Mouse (Mus musculus): ENCODE measurements at regions not wholly inside any gene's neighbourhood (a gene's known extent, or its start where the extent isn't known, plus 50 kb on each side); places are given as distances from the start of the nearest gene placed in this dataset.

DNA sequence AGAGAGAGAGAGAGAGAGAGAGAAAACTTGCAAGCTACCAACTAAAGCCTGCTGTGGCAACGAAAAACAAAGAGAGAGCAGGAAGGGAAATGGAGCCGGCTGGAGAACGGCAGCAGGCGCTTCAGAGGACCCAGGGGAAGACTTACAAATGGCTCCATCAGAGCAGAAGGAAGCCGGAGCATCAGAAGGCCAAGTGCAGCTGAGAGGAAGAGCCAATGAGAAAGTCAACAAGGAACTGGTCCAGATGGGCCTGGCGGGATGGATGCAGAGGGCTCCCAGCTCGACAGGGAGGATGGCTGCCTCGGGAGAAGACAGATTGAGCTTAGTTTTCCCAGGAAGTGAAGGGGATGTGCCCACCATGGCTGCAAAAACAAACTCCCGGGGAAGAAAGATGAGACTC, 127.2 kb upstream of the Mgmt start:
- H3K27ac ChIP-seq (replicated peaks; ENCODE audit: low read depth, low read length): no peak overlapping the region
- H3K4me3 ChIP-seq (ENCODE audit: insufficient read depth, low read depth, low read length): no peak overlapping the region
- peaks cover 6% of the 10 kb centered on the region; the same call in 1 of the 2 replicates for H3K4me1 ChIP-seq (ENCODE audit: control insufficient read depth, insufficient read depth, insufficient read length, low read length)

DNA sequence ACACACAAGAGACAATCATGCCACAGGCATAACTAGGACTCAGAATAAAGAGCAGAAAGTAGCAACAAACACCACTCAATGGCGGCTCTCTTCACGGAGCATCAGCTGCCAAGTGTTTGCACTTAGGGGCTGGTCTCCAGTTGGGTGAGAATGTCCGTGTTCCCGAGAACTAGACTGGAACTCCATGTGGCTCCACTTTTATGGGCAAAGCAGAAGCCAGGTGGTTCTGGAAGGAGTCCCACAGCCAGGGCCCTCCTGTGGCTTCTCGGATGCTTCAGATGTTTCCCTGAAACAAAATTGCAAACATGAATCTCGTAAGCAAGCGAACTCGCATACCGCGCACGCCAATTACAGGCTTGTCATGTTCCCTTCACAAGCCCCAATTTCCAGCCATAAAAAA, 113.7 kb upstream of the Mgmt start:
- H3K27ac ChIP-seq (replicated peaks; ENCODE audit: low read depth, low read length): no peak overlapping the region
- no peak overlapping the region for H3K4me3 ChIP-seq (ENCODE audit: insufficient read depth, low read depth, low read length)

DNA sequence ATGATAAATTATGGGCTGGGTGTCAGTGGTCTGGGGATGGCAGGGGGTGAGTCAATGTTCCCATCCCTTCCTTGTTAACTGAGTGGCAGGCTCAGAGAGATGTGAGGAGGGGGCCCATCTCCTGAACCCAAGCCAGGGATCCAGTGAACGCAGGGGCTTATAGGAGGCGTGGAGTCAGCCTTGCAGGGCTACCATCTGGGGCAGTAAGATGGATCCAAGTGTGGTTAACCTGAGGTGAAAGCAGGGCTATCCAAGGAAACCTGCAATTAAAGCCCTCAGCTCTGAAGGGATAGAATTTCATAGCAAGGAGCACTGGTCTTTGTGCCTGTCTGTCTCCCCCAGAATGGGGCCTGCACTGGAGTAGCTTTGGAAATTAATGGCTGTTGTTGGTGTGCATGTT, 103.3 kb upstream of the Mgmt start:
- Histone ChIP-seq H3K4me1 (ENCODE audit: control insufficient read depth, insufficient read depth, insufficient read length, low read length) (no peaks in the 10 kb centered on the region), H3K4me3 (ENCODE audit: insufficient read depth, low read depth, low read length) (no peak overlapping the region), H3K27ac (replicated peaks; ENCODE audit: low read depth, low read length) (no peak overlapping the region)

More for the DNA sequence above, 113.7 kb upstream of the Mgmt start:
- no peaks in the 10 kb centered on the region for H3K4me1 ChIP-seq (ENCODE audit: control insufficient read depth, insufficient read depth, insufficient read length, low read length)

DNA sequence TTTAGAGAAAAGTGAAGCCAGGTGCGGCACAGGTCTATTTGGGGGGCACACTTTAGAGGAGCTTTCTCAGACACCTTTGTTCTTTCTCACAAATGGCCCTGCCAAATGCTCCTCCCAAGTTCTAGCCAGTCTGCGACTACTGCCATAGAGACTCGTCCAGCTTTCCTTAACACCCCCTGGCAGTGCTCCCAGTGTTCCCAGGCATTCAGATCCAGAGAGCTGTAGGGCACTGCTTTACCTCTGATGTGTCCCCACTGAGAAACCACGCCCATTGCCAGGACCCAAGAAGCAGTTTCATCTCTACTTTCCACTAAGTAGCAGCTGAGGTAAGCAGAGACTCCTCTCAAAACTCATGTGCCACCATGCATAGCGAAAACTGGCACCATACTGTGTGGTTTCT, 102.3 kb upstream of the Mgmt start:
- Histone ChIP-seq H3K27ac (replicated peaks; ENCODE audit: low read depth, low read length) (no peak overlapping the region), H3K4me1 (ENCODE audit: control insufficient read depth, insufficient read depth, insufficient read length, low read length) (no peaks in the 10 kb centered on the region), H3K4me3 (ENCODE audit: insufficient read depth, low read depth, low read length) (no peak overlapping the region)

DNA sequence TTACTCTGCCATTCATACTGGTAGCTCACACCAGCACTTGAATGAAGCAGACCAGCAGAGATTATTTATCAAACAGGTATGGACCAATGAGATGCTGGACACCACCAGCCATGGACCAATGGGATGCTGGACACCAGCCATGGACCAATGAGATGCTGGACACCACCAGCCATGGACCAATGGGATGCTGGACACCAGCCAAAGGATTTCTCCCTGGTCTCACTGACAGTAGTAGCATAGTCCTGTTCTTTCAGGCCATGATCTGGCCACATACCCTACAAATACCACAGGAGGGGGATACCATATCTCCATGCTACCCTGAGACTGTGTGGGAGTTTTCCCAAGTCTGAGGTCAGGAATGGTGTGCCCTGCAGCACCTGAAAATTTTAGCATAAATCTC, 98.0 kb upstream of the Mgmt start:
- Histone ChIP-seq H3K4me3 (ENCODE audit: insufficient read depth, low read depth, low read length) (no peak overlapping the region), H3K27ac (replicated peaks; ENCODE audit: low read depth, low read length) (no peak overlapping the region), H3K4me1 (ENCODE audit: control insufficient read depth, insufficient read depth, insufficient read length, low read length) (peaks cover 3% of the 10 kb centered on the region; the same call in 1 of the 2 replicates)

DNA sequence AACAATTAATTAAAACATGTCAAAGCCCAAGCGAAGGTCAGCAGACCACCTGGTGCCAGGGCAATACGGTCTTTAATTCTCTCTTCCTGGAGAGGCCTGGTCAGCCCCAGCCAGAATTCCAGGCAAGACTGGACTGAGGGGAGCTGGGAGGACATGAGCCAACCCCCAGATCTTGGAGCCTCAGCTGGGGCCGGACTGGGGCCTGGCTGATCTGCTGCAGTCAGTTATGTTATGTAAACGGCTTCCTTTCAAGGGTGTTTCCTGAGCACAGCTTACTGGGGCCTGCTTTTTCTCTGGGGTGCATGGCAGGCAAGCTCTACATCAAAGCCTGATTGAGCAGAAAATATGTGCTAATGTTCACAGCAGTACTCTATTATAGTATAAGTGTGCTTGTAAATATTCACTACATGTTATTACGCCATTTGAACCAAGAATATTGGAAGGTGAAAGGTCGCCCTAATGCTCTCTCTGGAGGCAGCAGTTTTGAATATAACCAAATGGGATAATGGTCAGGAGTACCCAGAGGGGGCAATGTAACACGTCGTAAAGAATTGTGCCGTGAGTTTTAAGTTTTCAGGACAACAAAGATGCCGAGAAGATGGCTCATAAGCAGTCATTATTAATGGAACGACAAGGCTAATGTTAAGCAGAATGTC, 96.5 kb upstream of the Mgmt start:
- Histone ChIP-seq H3K4me3 (ENCODE audit: insufficient read depth, low read depth, low read length) (no peak overlapping the region), H3K27ac (replicated peaks; ENCODE audit: low read depth, low read length) (no peak overlapping the region), H3K4me1 (ENCODE audit: control insufficient read depth, insufficient read depth, insufficient read length, low read length) (peaks cover 3% of the 10 kb centered on the region; the same call in 1 of the 2 replicates)

DNA sequence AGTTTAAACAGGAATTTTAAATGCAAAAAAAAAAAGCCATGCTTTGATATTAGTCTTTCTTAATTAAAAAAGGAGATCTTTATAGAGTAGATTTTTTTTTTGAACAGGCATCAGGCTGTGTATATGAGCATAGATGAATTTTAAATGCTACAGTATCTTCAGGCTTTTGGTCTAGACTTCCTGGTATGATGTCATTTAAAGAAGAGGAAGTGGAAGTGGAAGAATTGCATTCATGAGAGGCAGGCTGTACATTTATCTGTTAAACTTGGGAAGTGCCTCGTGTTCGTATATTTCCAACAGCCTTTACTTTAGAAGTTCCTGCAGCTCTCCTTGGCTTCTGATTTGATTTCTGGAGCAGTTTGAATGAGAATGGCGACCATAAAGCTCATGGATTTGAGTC, 95.8 kb upstream of the Mgmt start:
- Histone ChIP-seq H3K4me3 (ENCODE audit: insufficient read depth, low read depth, low read length) (no peak overlapping the region), H3K27ac (replicated peaks; ENCODE audit: low read depth, low read length) (no peak overlapping the region)

DNA sequence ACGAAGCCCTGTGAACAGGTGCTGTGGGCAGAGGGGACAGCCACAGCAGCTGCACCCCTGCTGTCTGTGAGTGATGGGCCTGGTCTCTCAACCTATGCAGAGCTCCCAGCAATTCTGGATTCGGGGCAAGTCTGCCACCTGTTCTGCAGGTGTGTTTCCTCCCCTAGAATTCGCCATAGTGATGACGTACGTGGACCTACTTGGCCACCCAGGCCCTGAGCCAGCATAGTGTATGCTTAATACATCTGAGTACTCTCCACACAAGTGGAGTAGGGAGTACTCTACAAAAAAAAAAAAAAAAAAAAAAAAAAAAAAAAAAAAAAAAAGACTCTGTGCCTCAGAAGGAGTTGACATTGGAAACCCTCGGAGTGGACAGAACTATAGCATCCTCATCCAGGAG, 87.3 kb upstream of the Mgmt start:
- Histone ChIP-seq H3K27ac (replicated peaks; ENCODE audit: low read depth, low read length) (no peak overlapping the region), H3K4me3 (ENCODE audit: insufficient read depth, low read depth, low read length) (no peak overlapping the region), H3K4me1 (ENCODE audit: control insufficient read depth, insufficient read depth, insufficient read length, low read length) (no peaks in the 10 kb centered on the region)

More for the DNA sequence above, 95.8 kb upstream of the Mgmt start:
- peaks cover 3% of the 10 kb centered on the region; the same call in 1 of the 2 replicates for H3K4me1 ChIP-seq (ENCODE audit: control insufficient read depth, insufficient read depth, insufficient read length, low read length)

DNA sequence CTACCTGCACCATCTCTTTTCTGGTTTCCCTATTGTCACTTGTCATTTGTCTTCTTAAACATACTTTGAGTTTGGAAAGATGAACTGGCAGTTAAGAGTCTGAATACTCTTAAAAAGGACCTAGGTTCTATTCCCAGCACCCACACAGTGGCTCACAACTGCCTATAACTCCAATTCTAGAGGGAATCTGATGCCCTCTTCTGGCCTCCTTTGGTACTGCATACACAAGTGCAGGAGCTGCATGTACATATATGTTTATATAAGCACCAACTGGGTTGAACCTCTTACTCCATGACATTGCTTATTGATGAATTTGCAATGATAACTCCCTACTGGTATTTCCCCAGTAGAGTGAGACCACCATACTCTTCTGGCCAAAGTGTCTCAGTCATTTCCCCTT, 86.4 kb upstream of the Mgmt start:
- no peak overlapping the region for H3K4me3 ChIP-seq (ENCODE audit: insufficient read depth, low read depth, low read length)
- no peak overlapping the region for H3K27ac ChIP-seq (replicated peaks; ENCODE audit: low read depth, low read length)
- no peaks in the 10 kb centered on the region; the same call in 1 of the 2 replicates for H3K4me1 ChIP-seq (ENCODE audit: control insufficient read depth, insufficient read depth, insufficient read length, low read length)

DNA sequence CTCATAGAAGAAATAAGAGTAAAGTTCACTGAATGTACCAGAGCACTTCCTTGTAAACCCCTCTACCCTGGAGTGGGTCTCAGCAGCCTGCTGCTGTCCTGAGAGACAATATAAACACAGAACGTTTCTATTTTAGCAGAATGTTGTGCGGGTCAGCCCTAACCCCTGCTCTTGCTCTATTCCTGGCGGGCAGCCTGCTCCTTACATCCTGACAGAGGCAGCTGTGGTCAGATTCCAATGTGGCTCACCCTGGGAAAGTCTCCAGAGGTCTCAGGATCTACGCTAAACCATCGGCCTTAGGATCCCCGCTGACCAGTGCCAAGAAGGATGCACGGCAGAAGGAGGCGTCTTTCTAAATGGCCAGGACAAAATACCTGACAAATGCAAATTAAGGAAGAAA, 84.8 kb upstream of the Mgmt start:
- Histone ChIP-seq H3K27ac (replicated peaks; ENCODE audit: low read depth, low read length) (no peak overlapping the region), H3K4me3 (ENCODE audit: insufficient read depth, low read depth, low read length) (no peak overlapping the region), H3K4me1 (ENCODE audit: control insufficient read depth, insufficient read depth, insufficient read length, low read length) (peaks cover 8% of the 10 kb centered on the region)

DNA sequence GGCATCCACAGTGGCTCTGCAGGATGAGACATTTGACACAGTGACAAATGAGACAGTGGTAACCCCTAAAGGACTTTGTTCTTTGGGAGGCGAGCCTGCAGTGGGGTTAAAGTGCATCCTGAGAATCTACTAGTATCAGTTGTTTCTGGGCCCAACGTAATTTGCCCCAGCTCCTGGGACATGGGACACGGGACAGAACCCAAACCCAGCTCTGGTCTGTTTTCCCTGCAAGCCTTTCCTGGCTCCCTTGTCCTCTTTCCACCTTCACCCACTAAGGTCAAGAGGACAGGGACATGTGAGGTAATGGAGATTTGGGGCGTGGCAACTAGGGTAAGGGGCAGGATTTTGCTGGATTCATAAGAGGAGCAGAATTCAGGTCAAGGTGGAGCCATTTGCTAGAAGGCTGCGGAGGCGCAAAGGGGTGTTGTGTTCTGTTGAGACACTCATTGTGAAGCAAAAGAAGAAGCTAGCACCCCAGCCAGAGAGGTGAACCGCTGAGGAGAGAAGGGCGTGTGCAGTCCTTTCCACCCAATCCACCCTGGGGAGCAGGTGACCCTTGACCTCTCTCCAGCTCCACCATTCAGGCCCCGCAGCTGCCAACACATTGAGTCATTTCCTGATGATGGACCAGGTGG, 80.6 kb upstream of the Mgmt start:
- Histone ChIP-seq H3K27ac (replicated peaks; ENCODE audit: low read depth, low read length) (no peak overlapping the region), H3K4me1 (ENCODE audit: control insufficient read depth, insufficient read depth, insufficient read length, low read length) (peaks cover 8% of the 10 kb centered on the region), H3K4me3 (ENCODE audit: insufficient read depth, low read depth, low read length) (no peak overlapping the region)

DNA sequence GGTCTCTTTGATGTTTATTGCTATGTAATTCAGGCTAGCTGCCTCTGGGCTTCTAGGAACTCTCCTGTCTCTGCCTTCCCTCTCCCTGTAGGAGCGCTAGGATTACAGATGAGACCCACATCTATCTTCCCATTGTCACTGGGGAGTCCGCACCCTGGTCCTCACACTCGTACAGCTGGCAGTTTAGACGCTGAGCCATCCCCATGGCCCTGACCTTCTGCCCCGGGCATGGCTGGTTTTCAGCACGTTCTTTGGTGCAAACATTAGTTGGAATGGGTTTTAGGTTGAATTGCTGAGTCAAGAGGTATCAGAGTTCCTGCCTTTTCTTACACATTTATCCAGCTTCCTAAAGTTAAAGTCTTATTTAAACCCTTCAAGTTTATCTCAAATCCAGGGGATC, 79.7 kb upstream of the Mgmt start:
- no peak overlapping the region for H3K27ac ChIP-seq (replicated peaks; ENCODE audit: low read depth, low read length)
- H3K4me3 ChIP-seq (ENCODE audit: insufficient read depth, low read depth, low read length): no peak overlapping the region
- H3K4me1 ChIP-seq (ENCODE audit: control insufficient read depth, insufficient read depth, insufficient read length, low read length): peaks cover 8% of the 10 kb centered on the region

DNA sequence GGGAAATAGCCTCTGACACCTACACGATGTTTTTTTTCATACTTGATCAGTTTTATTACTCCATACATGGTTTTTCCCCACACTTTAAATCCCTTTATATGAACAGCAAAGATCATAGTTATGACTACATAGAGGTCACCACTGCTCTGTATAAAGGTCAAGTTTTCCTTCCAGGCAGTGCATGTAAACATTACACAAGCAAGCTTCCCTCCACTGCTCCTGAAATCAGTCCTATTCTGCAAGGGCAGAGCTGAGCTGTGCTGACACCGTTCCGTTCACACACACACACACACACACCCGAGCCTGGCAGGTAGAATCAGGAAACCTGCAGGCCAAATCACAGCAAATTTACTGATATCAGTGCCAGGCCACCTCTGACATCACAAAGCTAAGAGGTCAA, 74.1 kb upstream of the Mgmt start:
- Histone ChIP-seq H3K27ac (replicated peaks; ENCODE audit: low read depth, low read length) (no peak overlapping the region), H3K4me3 (ENCODE audit: insufficient read depth, low read depth, low read length) (no peak overlapping the region), H3K4me1 (ENCODE audit: control insufficient read depth, insufficient read depth, insufficient read length, low read length) (no peaks in the 10 kb centered on the region; the same call in 1 of the 2 replicates)

DNA sequence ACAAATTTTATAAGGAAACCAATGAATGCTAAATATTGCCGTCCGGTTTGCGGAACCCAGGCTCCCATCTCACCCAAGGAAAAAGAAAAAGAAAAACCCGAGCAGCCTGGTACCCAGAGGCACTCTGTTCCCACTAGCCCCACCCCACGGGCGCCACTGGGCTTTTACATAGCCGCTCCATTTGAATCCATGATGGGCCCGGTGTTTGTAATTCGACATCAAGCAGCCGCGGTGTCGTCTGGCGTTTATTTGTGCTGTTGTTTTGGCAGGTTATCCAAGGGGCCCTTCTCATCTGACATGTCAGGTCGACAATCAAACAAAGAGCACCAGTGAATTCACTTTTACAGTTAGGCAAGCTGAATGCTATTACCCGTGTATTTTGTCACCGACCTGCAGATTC, 68.8 kb upstream of the Mgmt start:
- no peak overlapping the region for H3K27ac ChIP-seq (replicated peaks; ENCODE audit: low read depth, low read length)
- peak overlapping the region; percentile 37 for H3K4me3 ChIP-seq (ENCODE audit: insufficient read depth, low read depth, low read length)
- H3K4me1 ChIP-seq (ENCODE audit: control insufficient read depth, insufficient read depth, insufficient read length, low read length): no peaks in the 10 kb centered on the region

DNA sequence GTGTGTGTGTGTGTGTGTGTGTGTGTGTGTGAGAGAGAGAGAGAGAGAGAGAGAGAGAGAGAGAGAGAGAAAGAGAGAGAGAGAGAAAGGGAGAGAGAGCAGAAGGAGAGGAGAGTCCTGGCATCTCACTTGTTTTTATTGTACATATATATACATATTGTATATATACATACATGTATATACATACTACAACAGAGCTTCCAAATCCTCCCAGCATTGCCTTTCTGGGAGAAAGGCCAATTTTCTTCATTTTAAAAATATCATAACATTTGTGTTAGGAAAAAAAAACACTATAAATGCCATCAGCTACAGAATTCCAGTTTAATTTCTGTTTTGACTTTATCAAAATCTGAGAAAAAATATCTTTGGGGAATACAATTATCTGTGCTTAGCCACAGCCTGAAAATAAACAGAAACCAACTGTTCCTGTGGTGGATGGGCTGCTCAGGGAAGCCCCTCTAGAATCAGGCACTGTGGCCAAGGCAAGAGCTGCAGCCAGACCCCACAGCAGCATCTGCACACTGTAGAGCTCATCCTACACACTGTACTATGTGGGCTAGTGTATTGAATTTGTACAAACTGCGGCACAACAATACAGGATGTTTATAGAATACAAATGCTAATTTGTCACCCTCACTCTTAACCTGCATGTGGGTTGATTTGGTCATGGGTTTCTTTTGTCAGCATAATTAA, 64.6 kb upstream of the Mgmt start:
- Histone ChIP-seq H3K4me3 (ENCODE audit: insufficient read depth, low read depth, low read length) (no peak overlapping the region), H3K27ac (replicated peaks; ENCODE audit: low read depth, low read length) (no peak overlapping the region), H3K4me1 (ENCODE audit: control insufficient read depth, insufficient read depth, insufficient read length, low read length) (no peaks in the 10 kb centered on the region)

DNA sequence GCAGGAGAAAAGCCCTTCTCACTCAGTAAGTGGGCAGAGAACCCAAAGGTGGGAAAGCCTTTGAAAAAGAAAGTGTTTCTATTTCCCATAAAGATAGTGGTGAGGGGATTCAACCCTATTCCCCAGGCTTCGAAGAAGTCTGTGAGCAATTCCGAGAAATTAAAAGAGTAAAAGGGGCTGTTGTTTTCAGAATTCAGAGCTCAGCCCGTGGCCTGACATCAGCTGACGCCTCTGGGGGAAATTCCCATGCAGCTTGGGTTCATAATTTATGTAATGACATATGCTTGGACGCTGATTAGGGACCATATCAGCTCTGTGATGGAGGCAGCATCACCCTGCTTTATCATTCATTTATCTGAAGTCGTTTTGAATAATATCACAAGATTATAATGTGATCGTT, 62.0 kb upstream of the Mgmt start:
- no peaks in the 10 kb centered on the region for H3K4me1 ChIP-seq (ENCODE audit: control insufficient read depth, insufficient read depth, insufficient read length, low read length)
- H3K27ac ChIP-seq (replicated peaks; ENCODE audit: low read depth, low read length): no peak overlapping the region

More for the DNA sequence above, 62.0 kb upstream of the Mgmt start:
- H3K4me3 ChIP-seq (ENCODE audit: insufficient read depth, low read depth, low read length): no peak overlapping the region
